Mouse (Mus musculus): ENCODE data around the gene Plekho2. TPM values are rescaled to one million over a fixed set of nuclear protein-coding genes. Genes with fewer than 3 reads are reported as not detected.

Gene Plekho2
- polyA plus RNA-seq (2015; fragmentation: Nextera tagmentation; extraction: Ambion mirVana): 4.9 and 5.5 TPM in 2 replicates

- peaks cover 35% of the 10 kb centered on the region for H3K4me1 ChIP-seq
- peak within 1 kb of the TSS; percentile 56 for H3K4me3 ChIP-seq
- WGBS: under 1% methylated on average over 38 of the region's 45 CpGs
- H3K36me3 ChIP-seq (ENCODE audit: poor library complexity, severe bottlenecking): no peaks in the 10 kb centered on the region
- peak within 1 kb of the TSS; percentile 55 for H3K27ac ChIP-seq
- peak within 1 kb of the TSS; percentile 73 for H3K9ac ChIP-seq
- peak within 1 kb of the TSS; percentile 69 for H3K4me2 ChIP-seq
- H3K27me3 ChIP-seq: no peaks in the 10 kb centered on the region
- no peaks in the 10 kb centered on the region for H3K9me3 ChIP-seq (replicated peaks)
- peak; percentile 94 for ATAC-seq
These were observed at the start of gene Plekho2 for GRCm38 (mm10) chr9:65579781-65580371. Plekho2 (minus strand) TSS chr9:65580040.

GRCm38 (mm10) chr9:65629025-65629766 lies 49.4 kb upstream of the Plekho2 start, which contains the start of gene Rbpms2:
Rbpms2 (plus strand) TSS chr9:65629648.
- no peak for ATAC-seq
- H3K4me2 ChIP-seq: peak within 1 kb of the TSS; percentile 99
- 1% methylated on average over 37 of the region's 40 CpGs for WGBS
- peak within 1 kb of the TSS; percentile 65 for H3K4me3 ChIP-seq
- no peaks in the 10 kb centered on the region for H3K9me3 ChIP-seq (replicated peaks)
- peaks cover 21% of the 10 kb centered on the region for H3K4me1 ChIP-seq
- peaks cover 71% of the 10 kb centered on the region for H3K27me3 ChIP-seq
- no peak within 1 kb of the TSS for H3K27ac ChIP-seq
- peak within 1 kb of the TSS; percentile 73 for H3K9ac ChIP-seq
- H3K36me3 ChIP-seq (ENCODE audit: poor library complexity, severe bottlenecking): no peaks in the 10 kb centered on the region

- ATAC-seq: no peak
- 75% methylated on average over 2 of the region's 2 CpGs for WGBS
- H3K27me3 ChIP-seq: peaks cover 26% of the 10 kb centered on the region
- H3K9ac ChIP-seq: no peak overlapping the region
- no peak overlapping the region for H3K4me2 ChIP-seq
- H3K27ac ChIP-seq: no peak overlapping the region
- H3K36me3 ChIP-seq (ENCODE audit: poor library complexity, severe bottlenecking): no peaks in the 10 kb centered on the region
- no peak overlapping the region for H3K4me3 ChIP-seq
- peaks cover 4% of the 10 kb centered on the region for H3K4me1 ChIP-seq
- no peaks in the 10 kb centered on the region for H3K9me3 ChIP-seq (replicated peaks)
These were observed 44.4 kb upstream of the Plekho2 start for GRCm38 (mm10) chr9:65624266-65624665.

- Histone ChIP-seq H3K36me3 (ENCODE audit: poor library complexity, severe bottlenecking) (no peaks in the 10 kb centered on the region), H3K4me2 (no peak overlapping the region), H3K27ac (no peak overlapping the region), H3K27me3 (peaks cover 13% of the 10 kb centered on the region), H3K4me3 (no peak overlapping the region), H3K9ac (no peak overlapping the region), H3K9me3 (replicated peaks) (no peaks in the 10 kb centered on the region), H3K4me1 (no peaks in the 10 kb centered on the region)
- ATAC-seq: no peak
- 94% methylated on average over 5 of the region's 5 CpGs for WGBS
These were observed 43.0 kb upstream of the Plekho2 start for GRCm38 (mm10) chr9:65622826-65623225.

GRCm38 (mm10) chr9:65621666-65622065 lies 41.8 kb upstream of the Plekho2 start:
- Histone ChIP-seq H3K27ac (no peak overlapping the region), H3K4me2 (no peak overlapping the region), H3K4me1 (no peaks in the 10 kb centered on the region), H3K9ac (no peak overlapping the region), H3K4me3 (no peak overlapping the region), H3K9me3 (replicated peaks) (no peaks in the 10 kb centered on the region), H3K27me3 (peaks cover 4% of the 10 kb centered on the region; the same call in 1 of the 2 replicates), H3K36me3 (ENCODE audit: poor library complexity, severe bottlenecking) (no peaks in the 10 kb centered on the region)
- 89% methylated on average over 2 of the region's 2 CpGs for WGBS
- no peak for ATAC-seq

GRCm38 (mm10) chr9:65621196-65621595 lies 41.4 kb upstream of the Plekho2 start:
- 93% methylated on average over 4 of the region's 4 CpGs for WGBS
- H3K4me2 ChIP-seq: no peak overlapping the region
- H3K36me3 ChIP-seq (ENCODE audit: poor library complexity, severe bottlenecking): no peaks in the 10 kb centered on the region
- ATAC-seq: no peak
- no peaks in the 10 kb centered on the region; the same call in 1 of the 2 replicates for H3K27me3 ChIP-seq
- no peak overlapping the region for H3K9ac ChIP-seq
- H3K27ac ChIP-seq: no peak overlapping the region
- H3K9me3 ChIP-seq (replicated peaks): no peaks in the 10 kb centered on the region
- H3K4me3 ChIP-seq: no peak overlapping the region
- no peaks in the 10 kb centered on the region for H3K4me1 ChIP-seq

GRCm38 (mm10) chr9:65619311-65619710 lies 39.5 kb upstream of the Plekho2 start:
- H3K27ac ChIP-seq: no peak overlapping the region
- ATAC-seq: no peak
- 56% methylated on average over 3 of the region's 3 CpGs for WGBS

GRCm38 (mm10) chr9:65613098-65613497 lies 33.3 kb upstream of the Plekho2 start:
- no peaks in the 10 kb centered on the region for H3K9me3 ChIP-seq (replicated peaks)
- no peak overlapping the region for H3K9ac ChIP-seq
- no peaks in the 10 kb centered on the region for H3K36me3 ChIP-seq (ENCODE audit: poor library complexity, severe bottlenecking)
- no peaks in the 10 kb centered on the region for H3K27me3 ChIP-seq
- no peak overlapping the region for H3K27ac ChIP-seq
- no peak overlapping the region for H3K4me2 ChIP-seq
- no peaks in the 10 kb centered on the region for H3K4me1 ChIP-seq
- no peak for ATAC-seq
- WGBS: 59% methylated on average over 2 of the region's 2 CpGs
- H3K4me3 ChIP-seq: no peak overlapping the region

More at GRCm38 (mm10) chr9:65619311-65619710, 39.5 kb upstream of the Plekho2 start:
- H3K4me2 ChIP-seq: no peak overlapping the region
- H3K9ac ChIP-seq: no peak overlapping the region
- no peaks in the 10 kb centered on the region for H3K27me3 ChIP-seq
- H3K9me3 ChIP-seq (replicated peaks): no peaks in the 10 kb centered on the region
- H3K36me3 ChIP-seq (ENCODE audit: poor library complexity, severe bottlenecking): no peaks in the 10 kb centered on the region
- H3K4me1 ChIP-seq: no peaks in the 10 kb centered on the region
- H3K4me3 ChIP-seq: no peak overlapping the region

- 92% methylated on average over 5 of the region's 5 CpGs for WGBS
- Histone ChIP-seq H3K36me3 (ENCODE audit: poor library complexity, severe bottlenecking) (no peaks in the 10 kb centered on the region), H3K9me3 (replicated peaks) (no peaks in the 10 kb centered on the region), H3K4me3 (no peak overlapping the region), H3K4me1 (no peaks in the 10 kb centered on the region), H3K9ac (no peak overlapping the region), H3K27ac (no peak overlapping the region), H3K4me2 (no peak overlapping the region), H3K27me3 (no peaks in the 10 kb centered on the region)
- ATAC-seq: no peak
These were observed 32.2 kb upstream of the Plekho2 start for GRCm38 (mm10) chr9:65611969-65612486.

GRCm38 (mm10) chr9:65607120-65607519 lies 27.3 kb upstream of the Plekho2 start:
- H3K9me3 ChIP-seq (replicated peaks): no peaks in the 10 kb centered on the region
- H3K36me3 ChIP-seq (ENCODE audit: poor library complexity, severe bottlenecking): no peaks in the 10 kb centered on the region
- no peak overlapping the region for H3K27ac ChIP-seq
- 57% methylated on average over 2 of the region's 2 CpGs for WGBS
- H3K4me3 ChIP-seq: no peak overlapping the region
- H3K4me1 ChIP-seq: no peaks in the 10 kb centered on the region
- no peak overlapping the region for H3K9ac ChIP-seq
- no peak for ATAC-seq
- no peak overlapping the region for H3K4me2 ChIP-seq
- H3K27me3 ChIP-seq: no peaks in the 10 kb centered on the region

GRCm38 (mm10) chr9:65606321-65607109 lies 26.7 kb upstream of the Plekho2 start:
- no peak for ATAC-seq
- H3K4me3 ChIP-seq: no peak overlapping the region
- WGBS: 25% methylated on average over 9 of the region's 9 CpGs
- no peaks in the 10 kb centered on the region for H3K36me3 ChIP-seq (ENCODE audit: poor library complexity, severe bottlenecking)
- H3K27me3 ChIP-seq: no peaks in the 10 kb centered on the region
- H3K9me3 ChIP-seq (replicated peaks): no peaks in the 10 kb centered on the region
- no peaks in the 10 kb centered on the region for H3K4me1 ChIP-seq
- H3K9ac ChIP-seq: no peak overlapping the region
- no peak overlapping the region for H3K4me2 ChIP-seq
- no peak overlapping the region for H3K27ac ChIP-seq
